Mouse (Mus musculus): ENCODE data around the gene Pepd. TPM values are rescaled to one million over a fixed set of nuclear protein-coding genes. Genes with fewer than 3 reads are reported as not detected.

Pepd gene
- polyA plus RNA-seq, 1 experiment from 2014 or later, result 67.3 TPM

- no peak overlapping the region for H3K4me2 ChIP-seq (ENCODE audit: low read depth, low read length)
- 68% methylated on average over 9 of the region's 9 CpGs for WGBS
- no peaks in the 10 kb centered on the region for H3K4me1 ChIP-seq (replicated peaks; ENCODE audit: control insufficient read depth, insufficient read depth, low read length)
- no peak overlapping the region for H3K9ac ChIP-seq (ENCODE audit: low read length)
- H3K27ac ChIP-seq (ENCODE audit: low read length), result no peak overlapping the region
- 0 out of 2 replicates have a peak, but pooled peaks cover 2% of the 10 kb centered on the region for H3K36me3 ChIP-seq (ENCODE audit: control insufficient read depth, insufficient read depth, low read length)
- no peaks in the 10 kb centered on the region for H3K9me3 ChIP-seq (ENCODE audit: control insufficient read depth, low read length)
- H3K27me3 ChIP-seq (ENCODE audit: control insufficient read depth, insufficient read depth, low read depth, low read length), result no peaks in the 10 kb centered on the region
- ATAC-seq (ENCODE audit: low read depth), result no peak
- H3K4me3 ChIP-seq (ENCODE audit: low read length), result no peak overlapping the region
Observed at GRCm38 (mm10) chr7:34985216-34985615, 73.0 kb downstream of the Pepd start.

- Histone ChIP-seq H3K4me3 (ENCODE audit: low read length) (no peak overlapping the region), H3K27ac (ENCODE audit: low read length) (no peak overlapping the region), H3K27me3 (ENCODE audit: control insufficient read depth, insufficient read depth, low read depth, low read length) (no peaks in the 10 kb centered on the region), H3K36me3 (ENCODE audit: control insufficient read depth, insufficient read depth, low read length) (0 out of 2 replicates have a peak, but pooled peaks cover 2% of the 10 kb centered on the region), H3K4me2 (ENCODE audit: low read depth, low read length) (no peak overlapping the region), H3K9ac (ENCODE audit: low read length) (no peak overlapping the region), H3K9me3 (ENCODE audit: control insufficient read depth, low read length) (no peaks in the 10 kb centered on the region), H3K4me1 (replicated peaks; ENCODE audit: control insufficient read depth, insufficient read depth, low read length) (no peaks in the 10 kb centered on the region)
- ATAC-seq (ENCODE audit: low read depth), result no peak
Observed at GRCm38 (mm10) chr7:34985646-34986045, 73.5 kb downstream of the Pepd start.

GRCm38 (mm10) chr7:34986575-34987150 lies 74.5 kb downstream of the Pepd start:
- H3K9me3 ChIP-seq (ENCODE audit: control insufficient read depth, low read length), result no peaks in the 10 kb centered on the region
- ATAC-seq (ENCODE audit: low read depth), result no peak
- no peak overlapping the region for H3K4me2 ChIP-seq (ENCODE audit: low read depth, low read length)
- H3K36me3 ChIP-seq (ENCODE audit: control insufficient read depth, insufficient read depth, low read length), result 0 out of 2 replicates have a peak, but pooled peaks cover 2% of the 10 kb centered on the region
- H3K27ac ChIP-seq (ENCODE audit: low read length), result no peak overlapping the region
- H3K4me1 ChIP-seq (replicated peaks; ENCODE audit: control insufficient read depth, insufficient read depth, low read length), result no peaks in the 10 kb centered on the region
- H3K27me3 ChIP-seq (ENCODE audit: control insufficient read depth, insufficient read depth, low read depth, low read length), result no peaks in the 10 kb centered on the region
- H3K9ac ChIP-seq (ENCODE audit: low read length), result no peak overlapping the region
- no peak overlapping the region for H3K4me3 ChIP-seq (ENCODE audit: low read length)
- 55% methylated on average over 7 of the region's 7 CpGs for WGBS

- Histone ChIP-seq H3K27ac (ENCODE audit: low read length) (no peak overlapping the region), H3K27me3 (ENCODE audit: control insufficient read depth, insufficient read depth, low read depth, low read length) (no peaks in the 10 kb centered on the region), H3K9ac (ENCODE audit: low read length) (no peak overlapping the region), H3K9me3 (ENCODE audit: control insufficient read depth, low read length) (no peaks in the 10 kb centered on the region), H3K4me2 (ENCODE audit: low read depth, low read length) (no peak overlapping the region), H3K36me3 (ENCODE audit: control insufficient read depth, insufficient read depth, low read length) (0 out of 2 replicates have a peak, but pooled peaks cover 2% of the 10 kb centered on the region), H3K4me3 (ENCODE audit: low read length) (no peak overlapping the region), H3K4me1 (replicated peaks; ENCODE audit: control insufficient read depth, insufficient read depth, low read length) (no peaks in the 10 kb centered on the region)
- no peak for ATAC-seq (ENCODE audit: low read depth)
- 55% methylated on average over 6 of the region's 6 CpGs for WGBS
Observed at GRCm38 (mm10) chr7:34987258-34987657, 75.1 kb downstream of the Pepd start.

GRCm38 (mm10) chr7:34988488-34988887 lies 76.3 kb downstream of the Pepd start:
- H3K27ac ChIP-seq (ENCODE audit: low read length), result no peak overlapping the region
- H3K9me3 ChIP-seq (ENCODE audit: control insufficient read depth, low read length), result no peaks in the 10 kb centered on the region
- H3K9ac ChIP-seq (ENCODE audit: low read length), result no peak overlapping the region
- 56% methylated on average over 3 of the region's 3 CpGs for WGBS
- no peak for ATAC-seq (ENCODE audit: low read depth)
- no peak overlapping the region for H3K4me3 ChIP-seq (ENCODE audit: low read length)
- no peaks in the 10 kb centered on the region for H3K27me3 ChIP-seq (ENCODE audit: control insufficient read depth, insufficient read depth, low read depth, low read length)
- H3K4me1 ChIP-seq (replicated peaks; ENCODE audit: control insufficient read depth, insufficient read depth, low read length), result no peaks in the 10 kb centered on the region
- H3K36me3 ChIP-seq (ENCODE audit: control insufficient read depth, insufficient read depth, low read length), result 0 out of 2 replicates have a peak, but pooled peaks cover 2% of the 10 kb centered on the region
- H3K4me2 ChIP-seq (ENCODE audit: low read depth, low read length), result no peak overlapping the region

GRCm38 (mm10) chr7:34991731-34992246 lies 79.6 kb downstream of the Pepd start:
- Histone ChIP-seq H3K4me2 (ENCODE audit: low read depth, low read length) (no peak overlapping the region), H3K9ac (ENCODE audit: low read length) (no peak overlapping the region), H3K36me3 (ENCODE audit: control insufficient read depth, insufficient read depth, low read length) (0 out of 2 replicates have a peak, but pooled peaks cover 2% of the 10 kb centered on the region), H3K4me1 (replicated peaks; ENCODE audit: control insufficient read depth, insufficient read depth, low read length) (no peaks in the 10 kb centered on the region), H3K27ac (ENCODE audit: low read length) (no peak overlapping the region), H3K27me3 (ENCODE audit: control insufficient read depth, insufficient read depth, low read depth, low read length) (no peaks in the 10 kb centered on the region), H3K4me3 (ENCODE audit: low read length) (no peak overlapping the region), H3K9me3 (ENCODE audit: control insufficient read depth, low read length) (no peaks in the 10 kb centered on the region)
- no peak for ATAC-seq (ENCODE audit: low read depth)
- 84% methylated on average over 6 of the region's 6 CpGs for WGBS

- H3K9ac ChIP-seq (ENCODE audit: low read length), result no peak overlapping the region
- H3K4me3 ChIP-seq (ENCODE audit: low read length), result no peak overlapping the region
- no peak overlapping the region for H3K27ac ChIP-seq (ENCODE audit: low read length)
- 89% methylated on average over 3 of the region's 3 CpGs for WGBS
- no peak for ATAC-seq (ENCODE audit: low read depth)
- no peaks in the 10 kb centered on the region for H3K4me1 ChIP-seq (replicated peaks; ENCODE audit: control insufficient read depth, insufficient read depth, low read length)
- no peak overlapping the region for H3K4me2 ChIP-seq (ENCODE audit: low read depth, low read length)
- no peaks in the 10 kb centered on the region for H3K27me3 ChIP-seq (ENCODE audit: control insufficient read depth, insufficient read depth, low read depth, low read length)
- no peaks in the 10 kb centered on the region for H3K9me3 ChIP-seq (ENCODE audit: control insufficient read depth, low read length)
- 0 out of 2 replicates have a peak, but pooled peaks cover 2% of the 10 kb centered on the region for H3K36me3 ChIP-seq (ENCODE audit: control insufficient read depth, insufficient read depth, low read length)
Observed at GRCm38 (mm10) chr7:34992766-34993165, 80.6 kb downstream of the Pepd start.

- Histone ChIP-seq H3K4me2 (ENCODE audit: low read depth, low read length) (no peak overlapping the region), H3K9ac (ENCODE audit: low read length) (no peak overlapping the region), H3K27ac (ENCODE audit: low read length) (no peak overlapping the region), H3K36me3 (ENCODE audit: control insufficient read depth, insufficient read depth, low read length) (no peaks in the 10 kb centered on the region), H3K4me3 (ENCODE audit: low read length) (no peak overlapping the region), H3K4me1 (replicated peaks; ENCODE audit: control insufficient read depth, insufficient read depth, low read length) (no peaks in the 10 kb centered on the region), H3K9me3 (ENCODE audit: control insufficient read depth, low read length) (no peaks in the 10 kb centered on the region), H3K27me3 (ENCODE audit: control insufficient read depth, insufficient read depth, low read depth, low read length) (no peaks in the 10 kb centered on the region)
- no peak for ATAC-seq (ENCODE audit: low read depth)
- WGBS, result 63% methylated on average over 7 of the region's 7 CpGs
Observed at GRCm38 (mm10) chr7:34995872-34996662, 83.9 kb downstream of the Pepd start.

- ATAC-seq (ENCODE audit: low read depth), result 0 out of 2 replicates have a peak, but pooled peaks have one; percentile 37
- whole genome bisulfite sequencing, result 44% methylated on average over 6 of the region's 6 CpGs
- no peaks in the 10 kb centered on the region for H3K4me1 ChIP-seq (replicated peaks; ENCODE audit: control insufficient read depth, insufficient read depth, low read length)
- no peaks in the 10 kb centered on the region for H3K36me3 ChIP-seq (ENCODE audit: control insufficient read depth, insufficient read depth, low read length)
- no peaks in the 10 kb centered on the region for H3K9me3 ChIP-seq (ENCODE audit: control insufficient read depth, low read length)
- no peak overlapping the region for H3K4me3 ChIP-seq (ENCODE audit: low read length)
- no peak overlapping the region for H3K27ac ChIP-seq (ENCODE audit: low read length)
- no peak overlapping the region for H3K4me2 ChIP-seq (ENCODE audit: low read depth, low read length)
- H3K27me3 ChIP-seq (ENCODE audit: control insufficient read depth, insufficient read depth, low read depth, low read length), result no peaks in the 10 kb centered on the region
- no peak overlapping the region for H3K9ac ChIP-seq (ENCODE audit: low read length)
Observed at GRCm38 (mm10) chr7:35000839-35001238, 88.7 kb downstream of the Pepd start.
